Comparison of ENCODE assay signal across 31 mouse cellular contexts in the genomic region with DNA sequence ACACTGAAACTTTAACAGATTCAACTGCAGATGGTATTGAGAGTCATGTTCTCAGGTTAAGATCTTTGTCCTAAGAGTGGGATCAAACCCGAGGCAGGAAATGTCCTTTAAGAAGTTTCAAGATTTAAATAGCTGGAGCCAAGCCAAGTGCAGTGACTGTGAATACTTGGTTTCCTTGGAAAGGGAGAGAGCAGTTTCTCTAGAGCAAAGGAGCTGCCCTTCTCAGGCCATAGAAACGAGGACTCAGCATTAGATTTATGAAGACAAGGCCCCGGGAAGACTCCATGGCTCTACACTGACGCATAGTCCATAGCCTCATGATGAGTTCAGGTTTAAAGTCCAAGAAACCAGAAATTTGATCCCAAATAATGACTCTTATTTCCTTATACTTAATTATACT.
DNase-seq lines count a peak whose midpoint lies in the region; ATAC-seq and TF ChIP-seq lines count a peak whose summit lies in the region.
"Had no signal": no experiment of that assay in that cellular context is flagged by ENCODE, and none has a peak within 500 bp of the region (broad histone marks: within the 10 kb centered on the region; RNA-seq: fewer than 3 reads in every experiment).

No protein-coding gene starts in this region.

- no peak for TF ChIP-seq POLR2A in heart, adult 2 months (IDR thresholded peaks at IDR 0.05; ENCODE audit: insufficient read depth, low read depth, low read length)

- no peaks in the 10 kb centered on the region for H3K79me2 ChIP-seq in heart, adult 2 months (replicated peaks; ENCODE audit: control insufficient read depth, insufficient read depth, low read length)

- no peak overlapping the region for H3K9ac ChIP-seq in heart, adult 2 months (ENCODE audit: low read depth, low read length)
- no peak overlapping the region for H3K9ac ChIP-seq in kidney, postnatal 0 days (ENCODE audit: low read depth, low read length)
- no peak overlapping the region for H3K9ac ChIP-seq in neural tube, embryonic 15.5 days (replicated peaks)
- H3K9ac ChIP-seq in hindbrain, embryonic 16.5 days (ENCODE audit: low read depth, low read length) = no peak overlapping the region
- H3K9ac ChIP-seq: embryonic facial prominence, embryonic 13.5 days; forebrain, embryonic 12.5 days; forebrain, postnatal 0 days; heart, embryonic 13.5 days; hindbrain, embryonic 15.5 days; limb, embryonic 13.5 days had no signal

- no peak for TF ChIP-seq EP300 in heart, adult 2 months (IDR thresholded peaks at IDR 0.05; ENCODE audit: insufficient read depth, low read depth, low read length)

- H3K27me3 ChIP-seq in heart, adult 2 months (ENCODE audit: control insufficient read depth, insufficient read depth, low read length) = no peaks in the 10 kb centered on the region
- no peaks in the 10 kb centered on the region for H3K27me3 ChIP-seq in kidney, postnatal 0 days (ENCODE audit: insufficient read depth, low read length)
- no peaks in the 10 kb centered on the region for H3K27me3 ChIP-seq in neural tube, embryonic 15.5 days (replicated peaks)
- H3K27me3 ChIP-seq in hindbrain, embryonic 16.5 days (replicated peaks; ENCODE audit: control insufficient read depth, insufficient read depth, low read length) = no peaks in the 10 kb centered on the region
- H3K27me3 ChIP-seq: embryonic facial prominence, embryonic 13.5 days; forebrain, embryonic 12.5 days; heart, embryonic 13.5 days; hindbrain, embryonic 15.5 days; limb, embryonic 13.5 days had no signal

- no peak for ATAC-seq in kidney, postnatal 0 days (replicated peaks; ENCODE audit: low FRiP score, low read depth)
- peak; percentile 70 for ATAC-seq in neural tube, embryonic 15.5 days (ENCODE audit: low FRiP score)
- ATAC-seq in hindbrain, embryonic 16.5 days = no peak
- ATAC-seq: CD4-positive, CD25-positive, alpha-beta regulatory T cell, adult 4 months; forebrain, postnatal 0 days had no signal

- H3K4me2 ChIP-seq in kidney, postnatal 0 days (ENCODE audit: low read length) = no peak overlapping the region
- no peak overlapping the region for H3K4me2 ChIP-seq in neural tube, embryonic 15.5 days
- no peak overlapping the region for H3K4me2 ChIP-seq in hindbrain, embryonic 16.5 days (ENCODE audit: low read length)
- H3K4me2 ChIP-seq: embryonic facial prominence, embryonic 13.5 days; forebrain, embryonic 12.5 days; heart, embryonic 13.5 days; hindbrain, embryonic 15.5 days; limb, embryonic 13.5 days; liver, embryonic 11.5 days had no signal

- H3K4me1 ChIP-seq in heart, adult 2 months (ENCODE audit: control insufficient read depth, insufficient read depth, low read length) = peaks cover 1% of the 10 kb centered on the region
- H3K4me1 ChIP-seq in kidney, postnatal 0 days (replicated peaks; ENCODE audit: insufficient read depth, low read length) = peaks cover 7% of the 10 kb centered on the region; the same call in 1 of the 2 replicates
- no peaks in the 10 kb centered on the region for H3K4me1 ChIP-seq in neural tube, embryonic 15.5 days
- H3K4me1 ChIP-seq in hindbrain, embryonic 16.5 days (ENCODE audit: control insufficient read depth, insufficient read depth, low read depth, low read length) = no peaks in the 10 kb centered on the region
- H3K4me1 ChIP-seq: embryonic facial prominence, embryonic 13.5 days; forebrain, embryonic 12.5 days; hindbrain, embryonic 10.5 days; hindbrain, embryonic 15.5 days; limb, embryonic 13.5 days had no signal

- DNase-seq in heart, adult 2 months = no peak
- DNase-seq in heart, postnatal 25 days (ENCODE audit: low spot score) = no peak
- DNase-seq in kidney, postnatal 0 days (ENCODE audit: low spot score) = peak; percentile 56
- DNase-seq in kidney, postnatal 25 days = no peak
- DNase-seq in adipocyte (ENCODE audit: low spot score) = peak; percentile 38
- DNase-seq: adrenal gland, postnatal 25 days; cerebellum, adult 18-20 months; cerebellum, postnatal 10 days; forebrain, postnatal 0 days; gastrocnemius, postnatal 25 days; heart, adult 18-20 months; heart, postnatal 10 days; kidney, postnatal 14 days; midbrain, embryonic 14.5 days; right cerebral cortex, adult 18-20 months; right cerebral cortex, postnatal 4 days; thymus, adult 18-20 months; thymus, postnatal 36 days had no signal

- H3K27ac ChIP-seq in heart, adult 2 months = peak overlapping the region; percentile 28; the same call in 1 of the 2 replicates
- H3K27ac ChIP-seq in kidney, postnatal 0 days = no peak overlapping the region
- no peak overlapping the region for H3K27ac ChIP-seq in neural tube, embryonic 15.5 days (replicated peaks)
- H3K27ac ChIP-seq in hindbrain, embryonic 16.5 days (ENCODE audit: low read depth, low read length) = no peak overlapping the region
- H3K27ac ChIP-seq: embryonic facial prominence, embryonic 13.5 days; forebrain, embryonic 12.5 days; heart, embryonic 13.5 days; hindbrain, embryonic 10.5 days; hindbrain, embryonic 15.5 days; layer of hippocampus, adult 2 months; left cerebral cortex, adult 2 months; limb, embryonic 13.5 days; stomach, postnatal 0 days had no signal

- peaks cover 3% of the 10 kb centered on the region; the same call in 1 of the 2 replicates for H3K36me3 ChIP-seq in heart, adult 2 months (ENCODE audit: control insufficient read depth, insufficient read depth, low read length)
- H3K36me3 ChIP-seq in kidney, postnatal 0 days (ENCODE audit: insufficient read depth, low read length) = no peaks in the 10 kb centered on the region
- H3K36me3 ChIP-seq in neural tube, embryonic 15.5 days = no peaks in the 10 kb centered on the region
- H3K36me3 ChIP-seq in hindbrain, embryonic 16.5 days (ENCODE audit: control insufficient read depth, insufficient read depth, low read length) = no peaks in the 10 kb centered on the region
- H3K36me3 ChIP-seq: embryonic facial prominence, embryonic 13.5 days; forebrain, embryonic 12.5 days; heart, embryonic 13.5 days; hindbrain, embryonic 10.5 days; hindbrain, embryonic 15.5 days; limb, embryonic 13.5 days had no signal

- no peak overlapping the region for H3K4me3 ChIP-seq in heart, adult 2 months
- no peak overlapping the region for H3K4me3 ChIP-seq in kidney, postnatal 0 days (replicated peaks; ENCODE audit: low read depth, low read length)
- no peak overlapping the region for H3K4me3 ChIP-seq in neural tube, embryonic 15.5 days (replicated peaks)
- H3K4me3 ChIP-seq in hindbrain, embryonic 16.5 days (ENCODE audit: low read length) = no peak overlapping the region
- H3K4me3 ChIP-seq: embryonic facial prominence, embryonic 13.5 days; forebrain, embryonic 12.5 days; heart, embryonic 13.5 days; hindbrain, embryonic 10.5 days; hindbrain, embryonic 15.5 days; layer of hippocampus, adult 2 months; left cerebral cortex, adult 2 months; limb, embryonic 13.5 days had no signal

- intact Hi-C loops in heart, adult 2 months (cut with DNase I) = no loop called here
- intact Hi-C loops in heart, postnatal 25 days (cut with DNase I) = no loop called here

- WGBS in heart, adult 2 months = 40% methylated on average over 4 of the region's 4 CpGs
- 13% methylated on average over 4 of the region's 4 CpGs for WGBS in kidney, postnatal 0 days
- WGBS in neural tube, embryonic 15.5 days = 45% methylated on average over 4 of the region's 4 CpGs
- WGBS in hindbrain, embryonic 16.5 days = 57% methylated on average over 4 of the region's 4 CpGs

- TF ChIP-seq CTCF in heart, adult 2 months (IDR thresholded peaks at IDR 0.05) = no peak
- TF ChIP-seq CTCF in kidney, postnatal 0 days (IDR thresholded peaks at IDR 0.05; ENCODE audit: low read depth) = no peak

- H3K9me3 ChIP-seq in kidney, postnatal 0 days (replicated peaks; ENCODE audit: low read length) = no peaks in the 10 kb centered on the region
- H3K9me3 ChIP-seq in neural tube, embryonic 15.5 days (replicated peaks) = no peaks in the 10 kb centered on the region
- no peaks in the 10 kb centered on the region for H3K9me3 ChIP-seq in hindbrain, embryonic 16.5 days (ENCODE audit: control insufficient read depth, low read length)
- H3K9me3 ChIP-seq: embryonic facial prominence, embryonic 13.5 days; forebrain, embryonic 12.5 days; heart, embryonic 13.5 days; hindbrain, embryonic 10.5 days; hindbrain, embryonic 15.5 days; limb, embryonic 13.5 days had no signal

Comparison
In these comparisons a context has a peak if more than half of its experiments do, and no peak if none do; other contexts are left out.
1. DNase-seq: peak in kidney, postnatal 0 days (single experiment) and adipocyte (single experiment); none in heart, adult 2 months (0 of 2), heart, postnatal 25 days (single experiment) and kidney, postnatal 25 days (0 of 2).